Comparison of ENCODE assay signal across 8 mouse cellular contexts in genomic region chr17:83938671-83939244, GRCm38 (mm10).
A peak's percentile ranks its signal among the peaks of the same experiment; 100 is the strongest.
DNase-seq lines count a peak whose midpoint lies in the region; ATAC-seq and TF ChIP-seq lines count a peak whose summit lies in the region.

No protein-coding gene starts in this region.

- 17% methylated on average over 11 of the region's 11 CpGs for WGBS in forebrain, postnatal 0 days
- WGBS in intestine, embryonic 16.5 days: 52% methylated on average over 11 of the region's 11 CpGs

- H3K4me1 ChIP-seq in forebrain, postnatal 0 days (ENCODE audit: insufficient read depth): peaks cover 19% of the 10 kb centered on the region
- peaks cover 17% of the 10 kb centered on the region for H3K4me1 ChIP-seq in intestine, embryonic 16.5 days (ENCODE audit: control insufficient read depth, insufficient read depth, low read length)

- DNase-seq in adrenal gland, adult 2 months: peak; percentile 41
- no peak for DNase-seq in adrenal gland, adult 18-20 months (ENCODE audit: low spot score in 2 of 2)
- peak; percentile 60 for DNase-seq in brain, embryonic 18.5 days (ENCODE audit: low read depth, low spot score)
- DNase-seq in forebrain, postnatal 0 days: peak; percentile 71
- peak; percentile 42 to 64 for DNase-seq in left cerebral cortex, adult 9 months (ENCODE audit: low spot score in 2 of 2)
- peak; percentile 90 for DNase-seq in retina, postnatal 1 day
- DNase-seq in thymus, adult 18-20 months: no peak

- H3K36me3 ChIP-seq in forebrain, postnatal 0 days (ENCODE audit: insufficient read depth): no peaks in the 10 kb centered on the region
- no peaks in the 10 kb centered on the region for H3K36me3 ChIP-seq in intestine, embryonic 16.5 days (ENCODE audit: control insufficient read depth, insufficient read depth, low read length)

- no peaks in the 10 kb centered on the region for H3K27me3 ChIP-seq in forebrain, postnatal 0 days (ENCODE audit: insufficient read depth, low read length)
- H3K27me3 ChIP-seq in intestine, embryonic 16.5 days (replicated peaks; ENCODE audit: control insufficient read depth, insufficient read depth, low read length): no peaks in the 10 kb centered on the region

- no peaks in the 10 kb centered on the region for H3K9me3 ChIP-seq in forebrain, postnatal 0 days (ENCODE audit: low read length)
- H3K9me3 ChIP-seq in intestine, embryonic 16.5 days (ENCODE audit: control insufficient read depth, low read length): no peaks in the 10 kb centered on the region

- no peak for TF ChIP-seq CTCF in forebrain, postnatal 0 days (IDR thresholded peaks at IDR 0.05; ENCODE audit: low read depth)

- ATAC-seq in forebrain, postnatal 0 days: peak; percentile 88
- peak; percentile 28; the same call in 1 of the 2 replicates for ATAC-seq in intestine, embryonic 16.5 days

- H3K27ac ChIP-seq in forebrain, postnatal 0 days (ENCODE audit: low read depth, low read length): peak overlapping the region; percentile 57
- H3K27ac ChIP-seq in intestine, embryonic 16.5 days (ENCODE audit: low read length): peak overlapping the region; percentile 26; the same call in 1 of the 2 replicates

- H3K4me2 ChIP-seq in forebrain, postnatal 0 days (ENCODE audit: low read depth): peak overlapping the region; percentile 23; the same call in 1 of the 2 replicates
- no peak overlapping the region for H3K4me2 ChIP-seq in intestine, embryonic 16.5 days (ENCODE audit: low read depth, low read length)

- no peak overlapping the region for H3K4me3 ChIP-seq in forebrain, postnatal 0 days (ENCODE audit: low read depth, low read length)
- no peak overlapping the region for H3K4me3 ChIP-seq in intestine, embryonic 16.5 days (ENCODE audit: low read length)

- H3K9ac ChIP-seq in forebrain, postnatal 0 days: no peak overlapping the region
- peak overlapping the region; percentile 0; the same call in 1 of the 2 replicates for H3K9ac ChIP-seq in intestine, embryonic 16.5 days (ENCODE audit: low read depth, low read length)

Comparison
In these comparisons a context has a peak if more than half of its experiments do, and no peak if none do; other contexts are left out.
1. DNase-seq: peak in adrenal gland, adult 2 months (single experiment), brain, embryonic 18.5 days (single experiment), forebrain, postnatal 0 days (single experiment), left cerebral cortex, adult 9 months (2 of 2) and retina, postnatal 1 day (single experiment); none in adrenal gland, adult 18-20 months (0 of 2) and thymus, adult 18-20 months (0 of 2).